Mouse (Mus musculus) liver, embryonic 14 days (tissue): ENCODE measurements around the gene Slc17a6. TPM values are rescaled to one million over a fixed set of nuclear protein-coding genes. Genes with fewer than 3 reads are reported as not detected.

Source experiments
- polyA plus RNA-seq: library from polyadenylated mRNA; depleted of rRNA; stranded (reverse); fragments of >200 nt; gene quantifications from 2 replicates; pipeline ENCODE4 v1.2.3, GENCODE M21; 2012; rRNA removed

Gene Slc17a6
- polyA plus RNA-seq = 0.01 TPM in 1 of 2 replicates, not detected in the other

DNA sequence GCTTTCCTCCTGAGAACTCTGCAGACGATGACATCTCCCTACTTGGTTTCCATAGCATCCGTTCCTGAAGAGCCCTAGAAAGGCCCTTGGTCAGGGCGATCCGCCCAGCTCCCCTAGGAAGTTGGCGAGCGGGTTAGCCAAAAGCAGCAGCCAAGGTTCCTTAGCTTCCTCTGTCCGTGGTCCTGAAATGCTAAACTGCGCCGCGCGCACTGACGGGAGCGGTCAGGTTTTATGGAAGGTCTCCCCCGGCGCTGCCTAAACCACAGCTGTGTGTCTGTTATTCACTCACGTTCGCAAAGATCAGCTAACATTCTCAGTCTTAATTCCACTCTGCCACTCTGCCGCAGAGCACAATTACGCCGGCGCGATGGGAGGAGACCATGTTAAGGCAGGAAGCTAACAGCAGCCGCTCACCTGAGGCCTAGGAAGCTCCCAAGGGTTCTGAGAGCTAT is at the start of gene Slc17a6:
Slc17a6 (plus strand) TSS at position 313 of the 452 bp plus-strand sequence.

Other genes with a start within 250 kb of the Slc17a6 start
- gene Ano5, start 111.0 kb upstream of the Slc17a6 start, polyA plus RNA-seq = under 0.01 TPM in 1 of 2 replicates, not detected in the other
- 2.4 and 2.8 TPM in 2 replicates for gene Gas2, start 240.0 kb downstream of the Slc17a6 start, polyA plus RNA-seq
- 6.0 and 6.5 TPM in 2 replicates for gene Fancf, start 240.3 kb downstream of the Slc17a6 start, polyA plus RNA-seq